Mouse (Mus musculus) liver, embryonic 14.5 days (tissue): ENCODE results near the gene Rftn2.

Experiments used
- CTCF ChIP-seq: IDR thresholded peaks from 2 replicates; pipeline ENCODE4 v1.5.1; 2016; ENCODE audit warnings: antibody characterized with exemption, low read depth, control low read depth
- EP300 ChIP-seq: IDR thresholded peaks from 2 replicates; pipeline ENCODE4 v1.6.1; 2016; ENCODE audit warnings: antibody characterized with exemption, low read depth

- TF ChIP-seq CTCF (no peak), EP300 (no peak)
Measured at GRCm38 (mm10) chr1:55217191-55217590, 9.4 kb downstream of the Rftn2 start.
